Mouse (Mus musculus) megakaryocyte-erythroid progenitor cell, adult 5 weeks (primary cell): Measurements from ENCODE around the gene Wars. TPM values are rescaled to one million over a fixed set of nuclear protein-coding genes. Genes with fewer than 3 reads are reported as not detected.

Source experiments
- polyA plus RNA-seq: library from polyadenylated mRNA; stranded (reverse); fragments of >175 nt; gene quantifications from 2 replicates; pipeline ENCODE4 v1.2.3, GENCODE M21; 2012

Gene Wars
- polyA plus RNA-seq = 27.7 and 31.9 TPM in 2 replicates

DNA sequence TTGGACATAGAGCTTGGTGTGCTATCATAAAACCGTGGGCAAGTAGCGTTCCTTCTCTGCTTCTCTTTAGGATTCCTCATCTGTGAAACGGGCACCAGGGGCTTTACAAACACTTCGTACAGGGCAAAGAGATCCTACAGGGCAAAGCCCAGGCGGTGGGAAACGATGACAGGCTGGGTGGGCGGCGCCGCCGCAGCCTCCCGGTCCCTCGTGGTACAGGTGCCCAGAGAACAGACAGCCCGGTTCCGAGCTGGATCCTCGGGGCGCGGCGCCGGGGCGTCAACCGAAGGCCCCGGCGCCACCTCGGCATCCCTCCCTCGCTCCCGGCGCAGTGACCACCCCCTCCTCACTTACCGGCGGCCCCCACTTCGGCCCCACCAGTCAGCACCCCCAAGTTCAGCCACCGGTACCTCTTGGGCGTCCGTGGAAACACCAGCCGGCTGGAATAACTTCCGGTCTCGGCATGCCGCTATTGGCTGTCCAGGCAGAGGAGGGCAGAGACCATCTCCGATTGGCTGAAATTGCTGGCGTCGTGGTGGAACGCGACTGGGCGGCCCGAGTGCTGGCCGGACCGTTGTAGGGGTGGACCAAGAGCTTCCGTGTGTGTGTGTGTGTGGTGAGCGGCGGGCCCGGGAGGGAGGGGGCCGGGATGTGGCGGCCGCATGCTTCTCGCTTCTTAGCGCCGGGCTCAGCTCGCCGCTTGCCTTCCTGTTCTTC, at the start of gene Wars:
Gene Wars (minus strand): TSS at position 460 of the 717 bp plus-strand sequence.

DNA sequence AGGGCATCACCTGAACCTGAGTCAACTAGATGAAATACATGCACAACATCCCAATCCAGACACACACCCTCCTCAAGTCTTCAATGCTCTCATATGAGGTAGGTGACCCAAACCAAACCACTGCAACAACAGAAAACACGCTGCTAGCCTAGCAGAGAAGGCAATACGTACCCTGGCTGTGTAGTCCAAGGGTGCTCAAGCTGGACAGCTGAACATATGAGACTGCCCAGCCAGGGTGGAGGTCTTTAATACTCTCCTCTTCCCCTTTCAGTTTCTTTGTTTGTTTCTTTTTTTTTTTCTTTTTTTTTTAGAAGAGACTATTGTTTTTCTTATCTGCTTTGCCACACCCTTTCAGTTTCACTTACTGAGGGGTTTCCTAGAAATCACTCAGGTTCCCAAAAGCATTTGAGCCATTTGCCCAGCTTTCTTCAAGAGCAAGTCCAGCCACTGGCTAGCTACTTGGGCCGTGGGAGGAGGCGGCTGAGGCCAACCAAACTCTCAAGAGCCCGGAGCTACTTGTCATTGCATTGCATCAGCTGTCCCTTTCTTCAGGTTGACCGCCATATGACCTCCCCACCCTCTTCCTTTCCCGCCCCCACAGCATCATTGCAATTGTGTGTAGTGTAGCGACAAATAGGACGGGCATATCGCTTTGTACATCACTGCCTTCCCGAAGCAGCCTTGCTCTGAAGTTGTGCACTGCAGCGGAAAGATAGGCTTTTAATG, 822 bp downstream of the Wars start, which contains the start of gene Wdr25:
Gene Wdr25 (plus strand): TSS at position 643 of the 726 bp plus-strand sequence.

DNA sequence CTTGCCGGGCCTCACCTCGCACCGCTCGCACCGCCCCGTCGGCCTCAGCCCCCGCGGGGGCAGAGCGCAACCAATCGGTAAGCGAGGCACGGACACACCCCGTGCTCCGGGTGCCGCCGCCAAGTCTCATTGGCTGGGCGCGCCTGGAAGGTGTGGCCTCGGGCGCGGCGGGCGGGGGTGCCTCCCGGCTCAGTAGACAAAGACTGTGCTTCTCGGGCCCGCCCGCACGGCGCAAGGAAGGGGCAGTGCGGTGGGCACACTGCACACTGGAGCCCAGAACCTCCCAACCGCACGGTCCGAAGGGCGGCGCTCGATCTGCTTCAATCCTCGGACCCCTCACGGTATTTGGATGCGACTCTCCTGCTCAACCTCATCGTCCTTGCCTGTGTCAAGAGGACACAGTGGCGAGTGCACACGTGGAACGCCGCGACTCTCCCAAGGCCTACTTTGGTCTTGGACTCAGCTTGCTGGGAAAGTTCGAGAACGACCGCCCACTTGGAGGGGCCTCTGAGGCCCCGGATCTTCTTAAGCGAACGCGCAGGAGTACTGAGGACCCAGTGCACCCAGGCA, 58.0 kb downstream of the Wars start, which contains the start of the genes Slc25a29 and Slc25a47:
Gene Slc25a29 (minus strand): TSS at position 44 of the 570 bp plus-strand sequence.
Gene Slc25a47 (plus strand): TSS at position 207 of the 570 bp plus-strand sequence.

Other genes starting within 250 kb of the Wars start
- 0.05 and 0.76 TPM in 2 replicates for gene Degs2, start 191.9 kb downstream of the Wars start, polyA plus RNA-seq
- gene Yy1, start 101.2 kb downstream of the Wars start, polyA plus RNA-seq = 39.2 and 60.7 TPM in 2 replicates
- 2.7 and 2.8 TPM in 2 replicates for gene Slc25a29, start 58.3 kb downstream of the Wars start, polyA plus RNA-seq
- gene Slc25a47, start 58.1 kb downstream of the Wars start, polyA plus RNA-seq = 2.6 and 2.8 TPM in 2 replicates
- 3.9 and 6.1 TPM in 2 replicates for gene Wdr25, start 543 bp downstream of the Wars start, polyA plus RNA-seq
- 2.2 and 5.1 TPM in 2 replicates for gene Begain, start 174.0 kb upstream of the Wars start, polyA plus RNA-seq